Mouse (Mus musculus) heart, adult 2 months (tissue): ENCODE results near the gene Uba3. TPM values are rescaled to one million over a fixed set of nuclear protein-coding genes. Genes with fewer than 3 reads are reported as not detected.

Source experiments
- DNase-seq, 2 experiments: peaks; one replicate each; pipeline ENCODE4 v3.0.0; 2021
- H3K27ac ChIP-seq: fragments of 200-600 bp; 2 replicates; pipeline ENCODE4 v1.8.1; 2022
- H3K27me3 ChIP-seq: fragments of 200-500 bp; 2 replicates; pipeline ENCODE4 v1.6.1; 2012; ENCODE audit warnings: mild to moderate bottlenecking, low read length, inconsistent platforms, mixed read lengths; ENCODE audit not compliant: control insufficient read depth, insufficient read depth
- H3K36me3 ChIP-seq: fragments of 200-500 bp; 2 replicates; pipeline ENCODE4 v1.6.1; 2012; ENCODE audit warnings: low read length, inconsistent platforms; ENCODE audit not compliant: control insufficient read depth, insufficient read depth
- H3K4me1 ChIP-seq: fragments of 200-500 bp; 2 replicates; pipeline ENCODE4 v1.6.1; 2011; ENCODE audit warnings: low read length; ENCODE audit not compliant: control insufficient read depth, insufficient read depth
- H3K4me3 ChIP-seq: fragments of 200-600 bp; 2 replicates; pipeline ENCODE4 v1.8.1; 2022
- H3K79me2 ChIP-seq: fragments of 200-500 bp; replicated peaks from 2 replicates; pipeline ENCODE4 v1.6.1; 2012; ENCODE audit warnings: mild to moderate bottlenecking, inconsistent platforms, low read length, moderate library complexity, mixed read lengths; ENCODE audit not compliant: control insufficient read depth, insufficient read depth
- H3K9ac ChIP-seq: fragments of 200-500 bp; 2 replicates; pipeline ENCODE4 v1.6.1; 2012; ENCODE audit warnings: low read depth, mild to moderate bottlenecking, control low read depth, inconsistent platforms, low read length, mixed read lengths
- CTCF ChIP-seq: fragments of 200-600 bp; IDR thresholded peaks from 2 replicates; pipeline ENCODE4 v1.8.1; 2022; ENCODE audit warnings: antibody characterized with exemption, mild to moderate bottlenecking, moderate library complexity
- EP300 ChIP-seq: fragments of 200-500 bp; IDR thresholded peaks from 2 replicates; pipeline ENCODE4 v1.6.1; 2011; ENCODE audit warnings: low read depth, low read length, control low read depth; ENCODE audit not compliant: insufficient read depth
- POLR2A ChIP-seq: fragments of 200-500 bp; IDR thresholded peaks from 2 replicates; pipeline ENCODE4 v1.6.1; 2011; ENCODE audit warnings: mild to moderate bottlenecking, low read depth, low read length, control low read depth; ENCODE audit not compliant: insufficient read depth
- WGBS: fragments of 180-500 bp; shearing (Covaris S2); methylation state at CpG from one replicate; pipeline ENCODE4 v1.1.7; 2018; 5-methylcytosine and 5-hydroxymethylcytosine counted together
- intact Hi-C: fragments of 180-260 bp; cut with DNase I; formaldehyde crosslinking; loops from one replicate; pipeline ENCODE4 v1.15.1; 2025
- polyA plus RNA-seq: library from polyadenylated mRNA; depleted of rRNA; stranded (reverse); fragments of >200 nt; gene quantifications from 2 replicates; pipeline ENCODE4 v1.2.3, GENCODE M21; 2012
- total RNA-seq, 2 experiments: library from RNA; stranded (reverse); gene quantifications; 2 replicates each; pipeline ENCODE4 v1.2.3; 2021

Gene Uba3
- total and polyA plus RNA-seq, 3 experiments: 20.0 to 59.3 (median 55.2) TPM

GRCm38 (mm10) chr6:97209751-97210150 is 4.3 kb upstream of the Uba3 start:
- Histone ChIP-seq H3K36me3 (peaks cover 14% of the 10 kb centered on the region), H3K79me2 (peaks cover 4% of the 10 kb centered on the region), H3K27me3 (no peaks in the 10 kb centered on the region), H3K9ac (no peak overlapping the region), H3K27ac (no peak overlapping the region; the same call in 1 of the 2 replicates), H3K4me3 (no peak overlapping the region), H3K4me1 (peaks cover 8% of the 10 kb centered on the region)
- TF ChIP-seq POLR2A: no peak
- TF ChIP-seq EP300: no peak
- no peak for TF ChIP-seq CTCF
- 91% methylated on average over 4 of the region's 4 CpGs for WGBS
- no peak for DNase-seq
- intact Hi-C loops: loop anchor here (5.0 kb wide), 2 partner anchors 43 to 62 kb away; partner anchors contain the start of genes Eogt and Lmod3

GRCm38 (mm10) chr6:97209201-97209600 is 3.8 kb upstream of the Uba3 start:
- Histone ChIP-seq H3K36me3 (peaks cover 20% of the 10 kb centered on the region), H3K79me2 (peaks cover 4% of the 10 kb centered on the region), H3K4me1 (peaks cover 10% of the 10 kb centered on the region), H3K4me3 (no peak overlapping the region), H3K27ac (peak overlapping the region; percentile 74), H3K9ac (no peak overlapping the region), H3K27me3 (no peaks in the 10 kb centered on the region)
- 57% methylated on average over 3 of the region's 3 CpGs for WGBS
- no peak for DNase-seq
- intact Hi-C loops: no loop called here
- TF ChIP-seq CTCF: no peak
- TF ChIP-seq POLR2A: no peak
- no peak for TF ChIP-seq EP300

GRCm38 (mm10) chr6:97208406-97208805 is 3.0 kb upstream of the Uba3 start:
- Histone ChIP-seq H3K79me2 (peaks cover 2% of the 10 kb centered on the region; the same call in 1 of the 2 replicates), H3K36me3 (peaks cover 15% of the 10 kb centered on the region), H3K4me1 (peaks cover 7% of the 10 kb centered on the region), H3K4me3 (no peak overlapping the region), H3K27me3 (no peaks in the 10 kb centered on the region), H3K27ac (peak overlapping the region; percentile 74), H3K9ac (no peak overlapping the region)
- TF ChIP-seq CTCF: no peak
- peak; percentile 28; the same call in 1 of the 2 replicates for TF ChIP-seq POLR2A
- intact Hi-C loops: no loop called here
- 40% methylated on average over 3 of the region's 3 CpGs for WGBS
- no peak for DNase-seq

DNA sequence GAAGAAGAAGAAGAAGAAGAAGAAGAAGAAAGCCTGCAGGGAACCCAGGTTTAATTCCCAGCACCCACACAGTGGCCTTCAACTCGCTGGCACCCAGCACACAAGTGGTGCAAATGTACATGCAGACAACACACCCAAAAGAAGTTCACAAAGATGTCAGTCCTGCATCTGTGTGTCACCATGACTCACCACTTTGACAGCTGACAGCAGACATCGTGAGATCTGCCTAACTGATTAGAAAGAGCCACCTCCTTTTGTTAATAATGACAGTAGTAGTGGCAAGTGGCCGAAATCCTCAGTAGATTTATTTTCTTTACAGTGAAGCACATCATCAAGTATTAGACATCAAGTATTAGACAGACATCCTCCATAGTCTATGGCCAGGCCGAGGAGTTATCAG is 1.6 kb upstream of the Uba3 start:
- Histone ChIP-seq H3K9ac (no peak overlapping the region), H3K4me3 (no peak overlapping the region), H3K27me3 (no peaks in the 10 kb centered on the region), H3K4me1 (peaks cover 5% of the 10 kb centered on the region), H3K36me3 (peaks cover 9% of the 10 kb centered on the region; the same call in 1 of the 2 replicates), H3K79me2 (peaks cover 2% of the 10 kb centered on the region; the same call in 1 of the 2 replicates), H3K27ac (peak overlapping the region; percentile 4; the same call in 1 of the 2 replicates)
- 57% methylated on average over 4 of the region's 4 CpGs for WGBS
- intact Hi-C loops: no loop called here
- no peak for DNase-seq
- TF ChIP-seq CTCF (no peak), EP300 (no peak), POLR2A (no peak)

GRCm38 (mm10) chr6:97204952-97205351 is 495 bp downstream of the Uba3 start:
- Histone ChIP-seq H3K9ac (peak overlapping the region; percentile 78), H3K27ac (peak overlapping the region; percentile 88), H3K36me3 (peaks cover 9% of the 10 kb centered on the region; the same call in 1 of the 2 replicates), H3K4me3 (peak overlapping the region; percentile 80), H3K79me2 (peaks cover 2% of the 10 kb centered on the region; the same call in 1 of the 2 replicates), H3K4me1 (peaks cover 5% of the 10 kb centered on the region), H3K27me3 (no peaks in the 10 kb centered on the region)
- TF ChIP-seq POLR2A: no peak
- TF ChIP-seq EP300: no peak
- DNase-seq: peak in 1 of 2 experiments; percentile 56
- 1% methylated on average over 16 of the region's 16 CpGs for WGBS
- intact Hi-C loops: loop anchor here (2.0 kb wide), 1 partner anchor 26 kb away; the partner anchor contains the start of gene Tmf1

DNA sequence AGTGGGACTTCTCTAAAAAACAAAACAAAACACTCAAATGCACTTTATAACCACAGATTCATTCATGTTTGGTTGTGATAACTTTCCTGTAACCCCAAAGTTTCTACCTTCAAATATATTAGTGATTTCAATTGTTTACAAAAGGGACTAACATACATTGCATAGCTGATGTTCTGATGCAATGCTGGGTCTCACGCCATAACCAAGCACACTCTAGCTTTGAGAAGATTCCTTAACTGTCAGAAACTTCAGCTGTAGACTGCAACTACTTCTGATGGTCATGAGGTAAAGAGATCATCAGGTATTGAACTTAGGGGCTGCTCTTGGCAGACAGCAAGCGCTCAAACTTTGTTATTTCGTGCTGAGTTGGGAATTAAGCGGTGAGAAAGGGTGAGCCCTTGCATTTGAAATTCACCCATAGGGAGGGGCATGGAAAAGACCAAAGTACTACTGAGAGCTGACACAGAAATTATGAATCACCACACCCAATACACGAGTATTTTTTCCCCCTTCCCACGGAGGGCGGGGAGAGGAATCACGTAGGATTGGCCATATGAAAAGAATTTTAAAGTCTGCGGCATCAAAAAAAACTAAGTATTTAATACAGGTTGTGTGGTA is 1.1 kb downstream of the Uba3 start:
- H3K27me3 ChIP-seq: no peaks in the 10 kb centered on the region
- 16% methylated on average over 9 of the region's 9 CpGs for WGBS
- H3K36me3 ChIP-seq: peaks cover 9% of the 10 kb centered on the region; the same call in 1 of the 2 replicates
- DNase-seq: no peak
- peak overlapping the region; percentile 88 for H3K27ac ChIP-seq
- peaks cover 2% of the 10 kb centered on the region; the same call in 1 of the 2 replicates for H3K79me2 ChIP-seq
- peaks cover 5% of the 10 kb centered on the region for H3K4me1 ChIP-seq
- H3K9ac ChIP-seq: no peak overlapping the region; the same call in 1 of the 2 replicates
- intact Hi-C loops: loop anchor here (2.0 kb wide), 1 partner anchor 26 kb away; the partner anchor contains the start of gene Tmf1
- no peak for TF ChIP-seq CTCF
- TF ChIP-seq EP300: no peak
- no peak for TF ChIP-seq POLR2A
- peak overlapping the region; percentile 80 for H3K4me3 ChIP-seq
